In genomic region chr4:132025738-132026527, GRCm38 (mm10) we compare ENCODE assay signal across 16 mouse cellular contexts. TPM values are rescaled to one million over a fixed set of nuclear protein-coding genes. Genes with fewer than 3 reads are reported as not detected.
DNase-seq lines count a peak whose midpoint lies in the region; ATAC-seq lines count a peak whose summit lies in the region.
"Had no signal": no experiment of that assay in that cellular context is flagged by ENCODE, and none has a peak within 500 bp of the region (broad histone marks: within the 10 kb centered on the region; RNA-seq: fewer than 3 reads in every experiment).

No protein-coding gene starts in this region.

- H3K9me3 ChIP-seq in midbrain, embryonic 12.5 days = no peaks in the 10 kb centered on the region
- H3K9me3 ChIP-seq in midbrain, embryonic 11.5 days (ENCODE audit: control insufficient read depth, low read length) = no peaks in the 10 kb centered on the region
- H3K9me3 ChIP-seq in hindbrain, embryonic 15.5 days = no peaks in the 10 kb centered on the region
- no peaks in the 10 kb centered on the region for H3K9me3 ChIP-seq in neural tube, embryonic 14.5 days (ENCODE audit: control insufficient read depth, low read length)

- ATAC-seq in midbrain, embryonic 12.5 days (ENCODE audit: low FRiP score, low read depth) = no peak
- ATAC-seq in midbrain, embryonic 11.5 days (ENCODE audit: low FRiP score) = no peak
- peak; percentile 71 for ATAC-seq in erythroblast, adult 5-6 weeks (replicated peaks; ENCODE audit: low FRiP score, poor library complexity, severe bottlenecking)
- peak; percentile 45; the same call in 1 of the 2 replicates for ATAC-seq in hindbrain, embryonic 15.5 days (ENCODE audit: low FRiP score, low read depth)
- peak; percentile 51; the same call in 1 of the 2 replicates for ATAC-seq in neural tube, embryonic 14.5 days (ENCODE audit: low read depth)
- ATAC-seq: activated CD4-positive, CD25-positive, alpha-beta regulatory T cell, adult 4 months had no signal

- peaks cover 14% of the 10 kb centered on the region for H3K4me1 ChIP-seq in midbrain, embryonic 12.5 days
- H3K4me1 ChIP-seq in midbrain, embryonic 11.5 days (ENCODE audit: control insufficient read depth, insufficient read depth, low read length) = peaks cover 8% of the 10 kb centered on the region
- peaks cover 16% of the 10 kb centered on the region for H3K4me1 ChIP-seq in hindbrain, embryonic 15.5 days (replicated peaks)
- peaks cover 13% of the 10 kb centered on the region; the same call in 1 of the 2 replicates for H3K4me1 ChIP-seq in neural tube, embryonic 14.5 days (ENCODE audit: control insufficient read depth, insufficient read depth, low read length)

- no peaks in the 10 kb centered on the region for H3K27me3 ChIP-seq in midbrain, embryonic 12.5 days
- H3K27me3 ChIP-seq in midbrain, embryonic 11.5 days (ENCODE audit: control insufficient read depth, insufficient read depth, low read length) = no peaks in the 10 kb centered on the region
- no peaks in the 10 kb centered on the region for H3K27me3 ChIP-seq in hindbrain, embryonic 15.5 days
- H3K27me3 ChIP-seq in neural tube, embryonic 14.5 days (ENCODE audit: control insufficient read depth, insufficient read depth, low read length) = no peaks in the 10 kb centered on the region
- H3K27me3 ChIP-seq: megakaryocyte, embryonic 14.5 days had no signal

- H3K36me3 ChIP-seq in midbrain, embryonic 12.5 days = no peaks in the 10 kb centered on the region
- no peaks in the 10 kb centered on the region for H3K36me3 ChIP-seq in midbrain, embryonic 11.5 days (ENCODE audit: control insufficient read depth, insufficient read depth, low read length)
- no peaks in the 10 kb centered on the region for H3K36me3 ChIP-seq in hindbrain, embryonic 15.5 days
- no peaks in the 10 kb centered on the region for H3K36me3 ChIP-seq in neural tube, embryonic 14.5 days (ENCODE audit: control insufficient read depth, insufficient read depth, low read length)

- H3K4me2 ChIP-seq in midbrain, embryonic 12.5 days (replicated peaks) = no peak overlapping the region
- H3K4me2 ChIP-seq in midbrain, embryonic 11.5 days = no peak overlapping the region
- no peak overlapping the region for H3K4me2 ChIP-seq in hindbrain, embryonic 15.5 days
- no peak overlapping the region for H3K4me2 ChIP-seq in neural tube, embryonic 14.5 days (ENCODE audit: low read depth, low read length)

- no peak overlapping the region for H3K4me3 ChIP-seq in midbrain, embryonic 12.5 days
- H3K4me3 ChIP-seq in midbrain, embryonic 11.5 days (ENCODE audit: low read depth, low read length) = no peak overlapping the region
- no peak overlapping the region for H3K4me3 ChIP-seq in hindbrain, embryonic 15.5 days
- no peak overlapping the region for H3K4me3 ChIP-seq in neural tube, embryonic 14.5 days (ENCODE audit: low read depth, low read length)
- H3K4me3 ChIP-seq: megakaryocyte, embryonic 14.5 days had no signal

- H3K27ac ChIP-seq in midbrain, embryonic 12.5 days (replicated peaks) = peak overlapping the region; percentile 46
- H3K27ac ChIP-seq in midbrain, embryonic 11.5 days (ENCODE audit: low read depth, low read length) = no peak overlapping the region; the same call in none of the 2 replicates
- no peak overlapping the region for H3K27ac ChIP-seq in hindbrain, embryonic 15.5 days (replicated peaks)
- H3K27ac ChIP-seq in neural tube, embryonic 14.5 days (ENCODE audit: low read depth, low read length) = peak overlapping the region; percentile 57; the same call in 1 of the 2 replicates

- 40% methylated on average over 5 of the region's 5 CpGs for WGBS in midbrain, embryonic 12.5 days
- 47% methylated on average over 5 of the region's 5 CpGs for WGBS in midbrain, embryonic 11.5 days
- WGBS in hindbrain, embryonic 15.5 days = 20% methylated on average over 5 of the region's 5 CpGs
- 23% methylated on average over 5 of the region's 5 CpGs for WGBS in neural tube, embryonic 14.5 days

- H3K9ac ChIP-seq in midbrain, embryonic 12.5 days (replicated peaks) = no peak overlapping the region
- no peak overlapping the region for H3K9ac ChIP-seq in midbrain, embryonic 11.5 days (ENCODE audit: low read length)
- H3K9ac ChIP-seq in hindbrain, embryonic 15.5 days = no peak overlapping the region
- H3K9ac ChIP-seq in neural tube, embryonic 14.5 days (replicated peaks; ENCODE audit: low read depth, low read length) = no peak overlapping the region

- DNase-seq in midbrain, embryonic 11.5 days (ENCODE audit: low spot score, missing footprints) = no peak
- DNase-seq in right cerebral cortex, postnatal 10 days (ENCODE audit: low spot score in 2 of 2) = no peak
- no peak for DNase-seq in kidney, adult 8-10 months
- no peak for DNase-seq in spleen, postnatal 14 days (ENCODE audit: low spot score in 2 of 2)
- DNase-seq: cerebellum, adult 11-12 months; heart, postnatal 14 days; kidney, postnatal 14 days; left cerebral cortex, postnatal 4 days; thymus, postnatal 4 days had no signal

RNA-seq across cellular contexts. Expression of gene Gm10300, which starts 48.6 kb away (rescaled TPM):
- 0.15 TPM in 1 of 2 replicates, not detected in the other for polyA plus RNA-seq in midbrain, embryonic 12.5 days (2016; fragmentation: Nextera tagmentation; extraction: Ambion mirVana)
- polyA plus RNA-seq in midbrain, embryonic 11.5 days (2014; fragmentation: Nextera tagmentation; extraction: Ambion mirVana) = 0.07 TPM in 1 of 2 replicates, not detected in the other
- total RNA-seq in erythroblast, adult 5-6 weeks (2015; ENCODE audit: low replicate concordance) = 2.7 TPM in 1 of 2 replicates, not detected in the other
- 3.7 and 3.9 TPM in 2 replicates for total RNA-seq in erythroblast, adult 5-6 weeks (2017; ENCODE audit: low replicate concordance)
- polyA plus RNA-seq in hindbrain, embryonic 15.5 days (2015; fragmentation: Nextera tagmentation; extraction: Ambion mirVana) = not detected in 2 replicates
- polyA plus RNA-seq in neural tube, embryonic 14.5 days (2014; fragmentation: Nextera tagmentation; extraction: Ambion mirVana) = not detected in 2 replicates
- total RNA-seq: left cerebral cortex, postnatal 4 days had no signal
- polyA plus RNA-seq: activated CD4-positive, CD25-positive, alpha-beta regulatory T cell, adult 4 months; frontal cortex, adult 2 months had no signal

RNA-seq across cellular contexts. Expression of gene Epb41, which starts 49.2 kb away (rescaled TPM):
- polyA plus RNA-seq in midbrain, embryonic 12.5 days (2016; fragmentation: Nextera tagmentation; extraction: Ambion mirVana) = 227 and 251 TPM in 2 replicates
- polyA plus RNA-seq in midbrain, embryonic 11.5 days (2014; fragmentation: Nextera tagmentation; extraction: Ambion mirVana) = 210 and 230 TPM in 2 replicates
- 1,733 and 1,940 TPM in 2 replicates for total RNA-seq in erythroblast, adult 5-6 weeks (2015; ENCODE audit: low replicate concordance)
- total RNA-seq in erythroblast, adult 5-6 weeks (2017; ENCODE audit: low replicate concordance) = 3,282 and 3,570 TPM in 2 replicates
- polyA plus RNA-seq in hindbrain, embryonic 15.5 days (2015; fragmentation: Nextera tagmentation; extraction: Ambion mirVana) = 59.8 and 68.4 TPM in 2 replicates
- 68.1 and 86.1 TPM in 2 replicates for polyA plus RNA-seq in neural tube, embryonic 14.5 days (2014; fragmentation: Nextera tagmentation; extraction: Ambion mirVana)

Comparison
In these comparisons a context has a peak if more than half of its experiments do, and no peak if none do; other contexts are left out.
1. H3K27ac ChIP-seq: peak in midbrain, embryonic 12.5 days (single experiment) and neural tube, embryonic 14.5 days (single experiment); none in midbrain, embryonic 11.5 days (single experiment) and hindbrain, embryonic 15.5 days (single experiment).
2. ATAC-seq: peak in erythroblast, adult 5-6 weeks (single experiment), hindbrain, embryonic 15.5 days (single experiment) and neural tube, embryonic 14.5 days (single experiment); none in midbrain, embryonic 12.5 days (single experiment) and midbrain, embryonic 11.5 days (single experiment).